Mouse (Mus musculus): ENCODE results near the gene Poglut1.

Poglut1 gene

DNA sequence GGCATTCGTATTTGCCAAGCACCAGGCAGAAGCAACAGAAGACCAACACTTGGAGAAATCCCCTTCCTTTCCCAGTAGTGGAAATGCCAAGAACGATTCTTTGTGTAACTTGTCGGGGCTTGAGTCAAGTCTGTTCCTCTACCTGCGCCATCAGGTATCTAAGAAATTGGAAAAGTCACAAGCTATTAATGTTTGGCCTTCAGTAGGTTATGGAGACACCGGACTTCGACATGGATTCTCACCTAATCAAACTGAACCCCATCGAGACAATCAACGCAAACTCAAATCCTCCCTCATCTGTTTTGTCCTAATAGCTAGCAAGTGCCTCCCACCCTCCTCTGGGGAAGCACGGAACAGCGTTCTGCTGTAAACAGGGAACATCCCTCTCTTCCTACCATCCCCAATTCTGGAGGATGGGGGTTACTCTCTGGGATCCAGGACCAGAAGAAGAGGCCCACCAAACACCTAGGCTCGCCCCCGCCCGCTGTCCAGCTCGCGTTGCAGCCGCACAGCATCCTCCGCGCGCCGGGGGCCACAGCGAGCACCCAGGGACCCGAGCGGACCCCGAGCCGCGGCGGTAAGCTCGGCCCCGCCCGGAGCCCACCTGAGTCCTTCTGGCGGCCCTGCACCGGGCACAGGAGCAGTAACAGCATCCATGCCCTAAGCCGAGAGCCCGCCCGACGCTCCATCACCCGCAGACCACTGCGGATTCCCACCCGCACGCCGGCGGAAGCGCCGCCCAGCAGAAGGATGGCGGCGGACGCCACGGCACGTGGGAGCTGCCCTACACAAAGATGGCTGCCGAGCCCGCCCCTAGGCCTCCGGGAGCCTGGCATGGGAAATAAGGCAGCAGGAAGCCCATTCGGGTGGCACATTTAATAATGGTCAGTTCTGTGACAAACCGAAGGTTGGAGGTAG, at the start of gene Poglut1:
TSS of gene Poglut1 (minus strand) at position 780 of the 918 bp plus-strand sequence.
- peak; percentile 84 for DNase-seq

DNA sequence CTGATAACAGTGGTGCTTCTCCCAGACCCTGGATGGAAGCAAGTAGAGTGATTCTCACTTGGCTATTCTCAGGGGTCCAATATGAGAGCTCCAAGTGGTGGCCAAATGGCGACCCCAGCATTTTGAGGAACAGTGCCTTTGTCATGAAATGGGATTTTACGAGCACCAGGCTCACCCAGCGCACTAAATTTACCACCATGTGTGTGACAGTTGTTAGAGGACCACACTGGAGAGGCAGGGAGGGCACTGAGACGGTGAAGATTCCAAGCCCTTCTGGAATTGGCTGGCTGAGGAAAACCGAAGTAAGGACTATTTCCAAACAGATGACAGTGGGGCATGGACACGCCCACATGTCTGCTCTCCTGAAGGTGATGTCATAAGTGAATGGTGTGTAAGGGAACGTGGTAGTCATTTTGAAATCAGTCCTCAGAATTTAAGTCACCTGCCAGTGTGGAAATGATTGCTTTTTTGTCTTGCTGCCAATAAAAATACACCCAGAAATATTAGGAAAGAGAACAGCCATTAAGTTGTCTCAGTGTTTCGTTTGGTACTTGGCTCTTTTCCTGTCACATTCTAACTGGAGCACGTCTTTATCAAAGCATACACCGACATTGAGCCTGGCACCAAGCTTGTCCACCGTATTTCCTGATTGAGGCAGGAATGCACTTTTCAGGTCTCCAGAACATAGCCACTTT, 49.1 kb upstream of the Poglut1 start:
- DNase-seq, result no peak

DNA sequence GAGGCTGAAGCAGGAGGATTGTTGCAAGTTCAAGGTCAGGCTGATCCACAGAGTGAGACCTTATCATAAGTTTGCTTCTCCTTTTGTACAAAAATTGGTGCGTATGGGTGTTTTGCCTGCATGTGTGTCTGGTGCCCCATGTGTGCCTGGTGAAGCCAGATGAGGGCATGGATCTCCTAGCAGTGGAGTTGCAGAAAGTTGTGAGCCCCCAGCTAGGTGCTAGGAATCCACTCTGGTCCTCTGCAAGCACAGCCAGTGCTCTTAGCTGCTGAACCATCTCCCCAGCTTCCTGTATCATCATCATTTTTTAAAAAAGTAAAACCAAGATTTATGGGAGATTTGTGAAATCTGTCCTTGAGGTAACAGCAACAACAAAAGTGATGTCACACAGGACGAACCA, 46.6 kb upstream of the Poglut1 start:
- no peak for DNase-seq

DNA sequence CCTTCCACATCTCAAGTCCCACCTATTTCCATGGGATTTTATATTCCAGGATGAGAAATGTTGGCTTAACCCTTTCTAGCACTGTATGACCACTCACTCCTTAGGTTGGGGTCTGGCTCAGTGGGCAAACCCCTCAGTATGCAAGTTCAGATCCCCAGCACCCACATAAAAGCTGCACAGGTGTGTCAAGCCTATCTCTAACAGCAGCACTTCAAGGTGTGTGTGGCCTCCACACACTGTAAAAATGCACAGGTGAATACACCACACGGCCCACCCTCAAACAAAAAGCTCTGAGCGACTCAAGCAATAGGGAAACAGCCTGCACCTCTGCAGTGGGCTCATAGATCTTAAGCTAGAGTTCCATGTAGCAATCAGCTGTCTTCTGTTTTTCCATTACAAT, 46.0 kb upstream of the Poglut1 start:
- DNase-seq, result no peak

DNA sequence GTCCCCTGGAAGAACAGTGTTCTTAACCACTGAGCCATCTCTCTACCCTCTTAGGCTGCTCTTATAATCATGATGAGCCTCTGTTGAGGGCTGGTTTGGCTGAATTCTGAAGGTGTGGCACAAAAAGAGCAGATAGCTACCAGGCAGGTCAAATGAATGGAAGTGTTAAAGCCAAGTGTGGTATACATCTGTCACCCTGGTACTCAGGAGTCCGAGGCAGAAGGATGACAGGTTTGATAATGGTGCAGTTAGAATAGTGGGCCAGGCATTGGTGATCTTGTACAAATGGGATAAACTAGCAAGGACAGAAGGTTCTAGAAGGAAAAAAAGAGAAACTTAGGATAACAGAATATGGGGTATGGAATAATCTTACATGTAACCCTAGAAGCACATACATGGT, 44.4 kb upstream of the Poglut1 start:
- no peak for DNase-seq

DNA sequence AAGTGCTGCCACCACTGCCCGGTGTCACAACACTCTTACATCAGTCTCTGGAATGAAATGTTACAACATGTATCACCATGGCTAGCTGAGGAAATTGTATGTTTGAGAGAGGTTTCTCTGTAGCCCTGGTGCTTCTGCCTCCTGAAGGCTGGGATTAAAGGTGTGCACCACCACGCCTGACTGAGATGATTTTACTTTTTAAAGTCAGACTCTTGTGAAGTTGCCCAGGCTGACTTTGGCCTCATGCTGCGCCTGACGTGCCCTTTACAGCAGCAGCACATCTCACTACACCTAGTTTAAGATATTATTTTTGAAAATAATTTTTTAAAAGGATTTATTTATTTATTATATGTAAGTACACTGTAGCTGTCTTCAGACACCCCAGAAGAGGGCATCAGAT, 42.9 kb upstream of the Poglut1 start:
- DNase-seq, result no peak

DNA sequence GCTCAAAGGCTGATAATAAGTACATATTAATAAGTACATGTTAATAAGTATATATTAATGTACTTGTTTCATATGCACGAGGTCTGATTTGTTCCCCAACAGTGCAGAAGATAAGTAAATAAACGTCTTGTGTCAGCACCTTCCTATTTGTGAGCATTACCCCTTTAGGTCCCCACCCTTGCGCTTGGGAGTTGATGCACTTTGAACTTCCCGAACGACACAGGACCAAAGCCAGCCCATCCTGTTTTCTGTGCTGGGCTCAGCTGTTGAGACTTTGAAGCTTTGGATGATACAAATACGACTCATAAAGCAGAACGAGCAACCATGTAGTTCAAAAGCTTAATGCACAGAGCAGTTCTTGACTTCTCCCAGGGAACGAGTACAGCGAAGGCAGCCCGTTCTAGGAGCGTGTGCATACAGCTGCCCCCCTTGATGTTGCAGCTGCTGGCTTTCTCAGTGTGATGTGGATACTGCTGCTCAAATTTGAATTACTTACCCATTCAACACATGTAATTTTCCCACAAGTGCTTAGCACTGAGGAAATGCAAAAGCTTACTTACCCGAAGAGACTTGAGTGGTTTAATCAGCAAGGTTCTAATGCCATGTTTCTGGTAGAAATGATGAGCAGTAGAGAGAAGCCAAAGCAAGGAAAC, 42.1 kb upstream of the Poglut1 start:
- no peak for DNase-seq

DNA sequence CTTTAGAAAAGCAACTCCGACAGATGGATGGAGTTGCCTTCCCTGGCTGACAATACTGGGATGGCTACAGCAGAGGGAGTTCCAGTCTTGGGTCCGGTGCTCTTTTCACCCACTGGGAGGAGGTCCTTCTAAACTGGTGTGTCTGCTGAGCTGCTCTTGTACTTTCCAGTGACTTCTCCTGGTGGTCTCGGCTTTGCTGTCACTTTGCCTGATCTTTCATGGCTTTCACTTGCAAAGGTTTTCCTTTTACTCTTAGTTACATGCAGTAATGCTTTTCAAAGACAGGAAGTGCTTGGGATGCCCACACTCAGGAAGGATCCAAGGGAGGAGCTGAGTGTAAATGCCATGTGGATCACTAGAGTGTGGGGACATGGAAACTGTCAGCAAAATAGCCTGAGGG, 41.4 kb upstream of the Poglut1 start:
- no peak for DNase-seq

DNA sequence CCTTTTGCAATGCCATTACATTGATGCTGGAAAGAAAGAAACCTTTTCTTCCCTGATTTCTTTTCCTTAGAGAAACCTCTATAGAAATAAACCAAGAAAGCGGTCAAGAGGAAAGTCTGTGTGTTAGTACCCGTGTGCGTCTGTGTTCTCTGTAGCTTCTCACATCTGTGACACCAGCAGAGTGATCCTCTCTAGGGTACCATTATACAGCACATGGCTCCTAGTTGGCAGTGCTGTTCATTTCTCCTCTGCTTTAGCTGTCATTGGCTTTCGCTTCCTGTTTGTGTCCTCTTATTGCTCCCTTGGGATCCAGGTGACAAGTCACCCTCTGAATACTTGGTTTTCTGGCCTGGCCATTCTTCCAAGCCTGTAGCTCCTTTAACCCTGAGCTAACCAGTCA, 37.5 kb upstream of the Poglut1 start:
- DNase-seq, result no peak

DNA sequence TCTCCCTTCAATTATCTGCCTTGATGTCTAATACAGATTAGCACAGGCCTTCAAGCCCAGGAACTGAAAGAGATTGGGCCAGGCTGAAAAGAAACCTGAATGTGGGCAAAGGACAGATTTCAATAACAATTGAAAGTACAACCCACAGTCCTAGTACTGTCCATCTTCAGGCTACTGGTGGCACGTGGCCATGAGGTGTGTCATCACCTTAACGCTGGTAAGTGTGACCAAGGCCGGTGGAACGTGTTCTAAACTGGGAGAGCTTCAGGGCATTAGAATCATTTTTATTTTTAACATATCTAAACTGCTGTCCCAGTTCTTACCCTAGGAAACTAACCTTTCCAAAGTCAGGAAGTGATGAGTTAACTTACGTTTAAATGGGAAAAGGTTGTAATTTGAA, 37.1 kb upstream of the Poglut1 start:
- DNase-seq, result no peak

DNA sequence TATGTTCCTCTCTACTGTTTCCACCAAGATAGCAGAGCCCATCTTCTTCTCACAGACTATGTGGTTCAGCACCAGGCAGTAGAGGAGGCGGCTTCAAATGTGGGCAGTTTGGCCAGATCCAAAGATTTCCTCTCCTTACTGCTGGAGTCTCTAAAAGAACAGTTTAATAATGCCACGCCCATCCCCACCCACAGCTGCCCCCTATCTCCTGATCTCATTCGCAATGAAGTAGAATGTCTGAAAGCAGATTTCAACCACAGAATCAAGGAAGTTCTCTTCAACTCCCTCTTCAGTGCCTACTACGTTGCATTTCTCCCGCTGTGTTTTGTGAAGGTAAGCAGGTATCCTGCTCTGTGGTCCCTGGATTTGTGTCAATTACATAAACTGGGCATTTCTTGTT, 35.1 kb upstream of the Poglut1 start:
- no peak for DNase-seq

DNA sequence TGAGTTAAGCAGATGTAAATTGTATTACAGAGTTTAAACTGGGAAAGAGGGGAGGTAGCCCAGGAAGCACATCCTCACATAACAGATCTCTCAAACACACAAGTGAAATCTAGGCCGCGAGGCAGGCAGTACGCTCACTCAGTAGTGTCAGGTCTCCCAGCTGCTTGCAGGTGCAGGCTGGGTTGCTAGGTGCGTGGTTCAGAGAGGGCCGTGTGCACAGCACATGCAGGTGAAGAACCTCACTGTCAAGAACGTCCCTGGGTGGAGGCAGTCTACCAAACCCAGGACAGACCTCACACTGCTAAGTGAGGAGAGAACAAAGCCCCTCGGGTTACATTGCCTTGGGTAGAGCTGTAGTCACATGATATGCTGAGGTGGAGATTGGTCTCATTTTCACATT, 34.7 kb upstream of the Poglut1 start:
- no peak for DNase-seq

DNA sequence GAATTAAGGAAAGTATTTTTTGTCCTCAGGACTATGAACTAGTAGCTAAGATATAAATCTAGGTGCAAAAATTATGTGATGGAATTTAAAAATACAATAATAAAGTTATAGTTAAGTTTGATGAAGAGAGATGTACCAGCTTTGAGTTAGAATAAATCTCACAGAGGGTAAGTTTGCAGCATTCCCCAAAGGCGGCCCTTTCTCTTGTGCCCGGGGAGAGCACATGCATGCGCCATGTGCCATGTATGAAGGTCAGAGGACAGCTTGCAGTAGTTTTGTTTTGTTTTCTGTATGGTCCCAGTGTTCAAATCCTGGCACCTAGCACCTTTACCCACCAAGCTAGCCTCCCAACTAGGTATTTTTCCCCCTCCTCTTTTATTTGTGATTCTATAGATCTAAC, 21.4 kb upstream of the Poglut1 start:
- DNase-seq, result no peak

DNA sequence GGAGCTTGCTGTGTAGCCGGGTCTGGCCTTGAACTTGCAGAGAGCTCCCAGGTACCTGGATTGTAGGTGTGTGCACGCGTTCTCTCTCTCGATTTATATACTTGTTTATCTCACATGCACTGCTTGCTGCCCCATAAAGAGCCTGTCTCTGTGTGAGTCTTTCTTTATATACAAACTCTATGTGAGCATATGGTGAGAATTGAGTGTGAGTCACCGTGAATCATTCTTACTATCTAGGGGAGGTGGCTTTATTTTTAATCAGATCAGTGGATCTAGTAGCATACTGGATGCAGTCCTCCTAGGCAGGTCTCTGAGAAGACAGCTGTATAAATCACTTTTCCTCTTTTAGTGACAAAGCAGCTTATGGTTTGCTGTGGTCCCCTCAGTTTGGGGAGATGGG, 18.1 kb upstream of the Poglut1 start:
- no peak for DNase-seq

DNA sequence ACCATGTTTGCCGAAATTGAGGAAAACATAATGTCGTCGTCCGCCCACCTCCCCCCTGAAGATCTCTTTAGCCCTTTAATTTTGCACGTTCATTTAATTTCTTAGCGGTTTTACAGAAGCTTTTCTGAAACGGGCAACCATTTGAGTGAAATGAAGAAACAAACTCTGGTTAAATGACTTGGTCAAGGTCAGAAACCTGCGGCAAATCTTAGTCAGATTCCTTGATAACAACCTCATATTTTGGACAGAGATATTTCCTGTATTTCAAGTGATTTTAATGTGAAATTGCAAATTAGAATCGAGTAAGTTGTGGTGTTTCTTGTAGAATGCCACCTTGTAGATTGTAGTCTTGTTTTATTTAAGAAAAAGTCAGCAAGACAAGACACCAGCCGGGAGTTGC, 13.5 kb upstream of the Poglut1 start:
- DNase-seq, result no peak

DNA sequence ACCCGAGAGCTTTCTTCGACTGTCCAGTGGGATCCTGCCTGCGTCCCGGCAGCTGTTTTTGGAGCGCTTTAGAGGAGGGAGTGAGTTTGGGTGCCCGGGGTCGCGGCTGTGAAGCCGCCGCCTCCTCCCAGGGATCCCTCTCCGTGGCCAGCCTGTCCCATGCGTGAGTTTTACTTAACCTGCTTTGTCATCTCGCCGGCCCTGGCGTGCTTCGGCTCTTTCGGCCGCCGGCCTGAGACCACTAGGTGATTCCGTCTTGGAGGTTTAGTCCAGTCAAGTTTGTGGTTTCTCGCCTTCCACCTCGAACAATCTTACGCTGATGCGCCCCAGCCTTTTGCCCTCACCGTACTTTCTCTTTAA, 12.9 kb upstream of the Poglut1 start:
- no peak for DNase-seq

DNA sequence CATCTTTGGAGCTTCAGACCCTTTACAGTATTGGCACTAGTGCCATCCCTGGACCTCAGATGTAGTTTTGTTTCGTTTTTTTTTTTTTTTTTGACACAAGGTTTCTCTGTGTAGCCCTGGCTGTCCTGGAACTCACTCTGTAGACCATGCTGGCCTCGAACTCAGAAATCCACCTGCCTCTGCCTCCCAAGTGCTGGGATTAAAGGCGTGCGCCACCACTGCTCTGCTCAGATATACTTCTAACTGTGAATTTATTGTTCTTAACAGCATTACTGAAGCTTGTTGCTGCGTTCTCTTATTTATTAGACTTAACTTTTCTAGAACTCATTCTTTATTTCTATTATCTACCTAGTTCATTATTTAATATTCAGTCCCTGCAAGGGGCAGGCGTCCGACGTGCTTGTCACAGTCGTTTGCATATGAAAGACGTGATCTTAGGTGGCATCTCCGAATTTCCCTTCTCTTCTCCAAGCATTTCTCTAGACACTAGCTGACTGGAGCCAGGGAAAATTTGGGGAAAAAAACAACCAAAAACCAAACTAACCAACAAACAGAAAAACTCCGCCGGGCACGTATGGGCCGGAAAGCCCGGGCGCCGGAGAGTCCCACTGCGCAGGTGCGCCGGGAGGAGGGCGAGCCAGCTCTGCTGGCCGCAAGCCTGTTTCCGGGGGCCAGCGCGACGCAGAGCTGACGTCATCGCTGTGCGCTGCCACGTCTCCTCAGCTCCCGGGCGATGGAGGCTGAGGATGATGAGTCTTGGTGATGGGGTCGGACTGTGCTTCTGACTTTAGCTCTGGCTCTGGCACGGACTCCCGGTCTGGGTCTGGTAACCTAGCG, 12.3 kb upstream of the Poglut1 start:
- DNase-seq, result peak; percentile 96

DNA sequence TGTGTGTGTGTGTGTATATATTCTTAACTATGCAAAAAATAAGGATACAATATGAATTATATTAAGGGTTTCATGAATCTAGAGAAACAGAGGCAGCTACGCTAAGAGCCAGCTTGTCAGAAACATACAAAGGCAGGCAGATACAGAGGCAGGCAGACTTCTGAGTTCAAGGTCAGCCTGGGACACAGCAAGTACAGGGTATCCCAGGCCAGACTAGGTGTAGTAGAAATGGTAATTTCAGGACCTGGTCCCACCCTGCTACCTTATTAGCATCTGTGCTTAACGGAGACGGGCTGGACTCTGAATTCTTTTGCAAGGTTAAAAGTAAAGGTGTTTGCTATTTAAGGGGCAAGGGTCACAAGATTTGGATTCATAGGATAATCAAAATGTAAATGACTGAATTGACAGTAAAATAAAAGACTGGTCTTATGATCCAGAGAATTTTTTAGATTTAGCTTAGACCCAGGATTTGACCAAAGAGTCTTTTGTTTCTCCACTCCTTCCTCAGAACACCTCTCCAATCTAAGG, 8.2 kb upstream of the Poglut1 start, which contains the start of gene Tmem39a:
TSS of gene Tmem39a (plus strand) at position 478 of the 528 bp plus-strand sequence.
- no peak for DNase-seq

DNA sequence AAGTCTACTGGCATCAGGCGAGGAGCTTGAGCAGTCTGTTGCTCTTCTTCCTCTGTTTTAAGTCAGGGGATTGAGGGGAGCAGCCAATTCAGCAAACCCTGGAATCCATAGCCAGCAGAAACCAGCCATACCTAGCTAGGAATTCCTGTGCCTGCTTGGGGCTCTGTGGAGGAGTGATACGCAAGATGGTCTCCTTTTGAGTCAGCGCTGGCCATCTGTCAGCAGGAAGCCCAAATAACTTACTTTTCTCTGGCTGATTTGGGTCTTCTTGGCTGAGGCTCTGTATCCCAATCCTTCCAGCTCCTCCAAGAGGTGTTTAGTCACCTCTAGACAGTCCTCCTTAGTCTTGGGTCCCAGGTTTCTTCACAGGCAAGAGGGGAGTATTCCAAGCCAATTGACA, 5.9 kb upstream of the Poglut1 start:
- DNase-seq, result no peak

DNA sequence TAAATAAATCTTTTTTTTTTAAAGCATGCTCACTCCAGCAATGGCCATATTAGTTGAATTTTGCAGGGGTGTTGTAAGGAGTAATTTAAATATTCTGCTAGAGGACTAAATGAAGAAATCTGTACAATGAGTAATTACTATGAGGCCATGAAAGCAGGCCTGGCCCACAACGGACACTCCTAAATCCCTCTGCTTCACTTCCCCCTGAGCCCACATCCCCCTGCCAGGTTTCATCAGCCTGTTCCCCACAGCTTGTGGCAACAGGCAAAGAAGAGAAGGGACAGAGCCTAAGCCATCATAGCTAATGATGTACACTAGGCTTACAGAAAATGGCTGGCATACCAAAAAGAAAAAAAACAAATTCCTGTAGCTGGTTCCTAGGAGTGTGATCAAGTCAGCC, 2.1 kb downstream of the Poglut1 start:
- DNase-seq, result no peak

DNA sequence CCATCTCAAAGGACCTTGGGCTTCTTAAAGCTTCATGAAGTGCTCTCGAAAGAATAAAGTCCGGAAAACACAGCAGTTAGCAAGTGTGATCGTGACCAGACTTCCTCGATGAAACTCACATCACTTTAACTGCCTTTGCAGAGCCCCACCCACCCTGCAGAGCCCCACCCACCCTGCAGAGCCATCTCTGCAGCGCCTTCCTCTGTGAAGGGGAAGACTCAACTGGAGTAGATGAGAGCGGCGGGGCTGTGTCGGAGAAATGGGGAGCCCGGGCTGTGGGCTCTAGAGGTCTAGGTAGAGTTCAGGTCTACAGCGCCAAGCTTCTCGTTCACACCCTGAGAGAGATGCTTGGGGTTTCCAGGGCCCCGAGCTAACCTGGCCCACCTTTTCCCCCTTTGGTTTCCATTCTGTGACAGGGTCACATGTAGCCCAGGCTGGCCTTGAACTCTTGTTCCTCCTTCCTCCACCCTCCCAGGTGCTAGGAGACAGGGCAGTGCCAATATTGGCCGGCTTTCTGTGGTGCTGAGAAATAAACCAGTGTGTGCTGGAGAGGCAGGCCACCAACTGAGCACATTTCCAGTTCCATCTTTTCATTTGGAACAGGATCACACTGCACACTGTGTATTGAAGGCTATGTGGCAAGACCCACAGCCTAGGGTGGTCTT, 11.2 kb downstream of the Poglut1 start:
- no peak for DNase-seq

DNA sequence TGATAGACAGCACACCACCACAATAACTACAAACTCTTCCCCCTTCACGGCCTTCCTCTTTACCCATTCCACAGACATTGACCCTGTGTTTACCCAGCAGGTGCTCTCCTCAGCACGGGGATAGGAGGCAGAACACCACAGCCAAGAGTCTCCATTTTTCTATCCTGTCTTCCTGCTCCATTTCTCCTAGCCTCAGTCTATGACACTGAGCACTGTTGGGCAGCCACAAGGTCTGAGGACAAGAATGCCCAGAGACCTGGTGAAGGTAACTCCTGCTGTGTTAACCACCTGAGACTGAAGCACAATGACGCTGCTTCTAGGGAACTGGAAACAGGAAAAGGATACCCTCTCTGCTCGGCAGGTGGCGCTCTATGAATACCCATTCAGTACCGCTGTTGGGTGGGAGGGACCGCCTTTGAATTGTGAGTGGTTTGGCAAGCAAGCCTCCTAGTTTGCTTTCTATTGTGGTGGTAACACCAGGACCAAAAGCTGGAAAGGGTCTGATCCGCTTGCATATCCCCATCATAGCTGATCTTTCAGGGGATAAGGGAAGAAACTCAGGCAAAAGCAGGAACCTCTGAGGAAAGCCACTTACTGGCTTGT, 13.4 kb downstream of the Poglut1 start:
- peak; percentile 84 for DNase-seq

Measured in right cerebral cortex, postnatal 14 days (tissue).